Mouse (Mus musculus): ENCODE results near the gene Taar7a. TPM values are rescaled to one million over a fixed set of nuclear protein-coding genes. Genes with fewer than 3 reads are reported as not detected.

Gene Taar7a
- not detected for total RNA-seq (2021)

DNA sequence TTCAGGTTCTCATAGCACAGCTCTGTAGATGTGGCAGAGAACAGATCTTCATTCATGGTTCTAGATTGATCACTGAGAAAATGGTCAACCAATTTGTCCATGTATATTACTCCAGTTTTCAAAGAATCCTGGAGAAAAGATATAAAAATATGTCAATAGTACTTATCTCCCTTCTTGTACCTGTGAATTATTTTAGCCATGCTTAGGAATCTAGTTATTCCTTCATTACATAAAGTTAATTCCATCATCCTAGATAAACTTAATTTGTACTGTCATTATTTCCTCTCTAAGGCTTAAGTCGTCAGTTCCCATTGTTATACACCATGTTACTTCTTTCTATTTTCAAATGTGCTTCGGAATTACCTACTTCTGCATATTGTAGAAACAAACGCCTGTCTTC, at the start of gene Taar7a:
Gene Taar7a, minus strand, starts transcription at position 101 of the 400 bp plus-strand sequence.
- no peak for DNase-seq (ENCODE audit: extremely low spot score in 1 of 2, low spot score in 1 of 2)

DNA sequence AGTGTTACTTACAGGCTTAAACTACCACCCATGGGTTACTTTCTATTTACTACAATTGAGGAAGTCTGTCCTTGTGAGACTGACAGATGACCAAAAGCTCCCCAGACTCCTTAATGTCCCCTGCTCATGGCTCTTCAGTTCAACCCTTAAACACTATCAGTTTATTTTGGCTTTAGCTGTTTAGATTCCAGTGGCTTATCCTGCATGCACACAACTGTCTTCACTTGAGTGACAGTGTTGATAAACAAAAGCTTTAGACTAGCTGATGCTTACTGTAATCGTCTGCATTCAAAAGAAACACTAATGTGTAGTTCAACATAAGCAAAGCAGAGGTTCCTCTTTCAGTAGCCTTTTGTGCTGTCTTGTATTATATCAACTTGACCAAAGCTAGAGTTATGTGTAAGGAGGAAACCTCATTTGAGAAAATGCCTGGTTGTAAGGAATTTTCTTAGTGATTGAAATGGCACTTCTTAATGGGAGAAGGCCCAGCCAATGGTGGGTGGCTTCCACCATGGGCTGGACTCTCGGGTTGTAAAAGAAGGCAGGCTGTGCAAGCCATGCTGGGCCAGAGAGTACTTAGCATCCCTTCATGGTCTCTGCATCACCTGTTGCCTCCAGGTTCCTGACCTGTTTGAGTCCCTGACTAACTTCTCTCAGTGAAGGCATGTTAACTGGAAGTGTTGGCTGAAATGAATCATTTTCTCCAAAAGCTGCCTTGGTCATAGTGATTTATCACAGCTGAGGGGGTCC, 47.0 kb upstream of the Taar7a start:
- no peak for DNase-seq (ENCODE audit: extremely low spot score in 1 of 2, low spot score in 1 of 2)

DNA sequence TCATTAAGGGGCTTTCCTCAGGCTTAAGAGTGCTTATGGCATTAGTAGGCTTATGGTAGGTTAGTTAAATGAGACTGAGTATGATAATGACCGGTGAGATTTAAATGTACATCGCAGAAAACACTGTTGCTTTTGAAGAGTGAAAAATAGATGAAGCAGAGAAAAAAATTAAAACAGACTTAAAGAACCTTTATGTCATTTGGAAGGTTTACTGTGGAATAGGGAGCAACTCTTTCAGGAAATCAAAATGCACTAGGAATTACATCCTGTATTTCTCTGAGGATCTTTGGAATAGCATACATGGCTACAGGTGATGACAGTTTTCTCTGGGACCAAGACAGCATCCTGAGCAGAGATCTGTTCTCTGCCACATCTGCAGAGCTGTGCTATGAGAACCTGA, 44.0 kb upstream of the Taar7a start, which contains the start of gene Taar7e:
Gene Taar7e, plus strand, starts transcription at position 301 of the 400 bp plus-strand sequence.
- DNase-seq (ENCODE audit: extremely low spot score in 1 of 2, low spot score in 1 of 2) = no peak

DNA sequence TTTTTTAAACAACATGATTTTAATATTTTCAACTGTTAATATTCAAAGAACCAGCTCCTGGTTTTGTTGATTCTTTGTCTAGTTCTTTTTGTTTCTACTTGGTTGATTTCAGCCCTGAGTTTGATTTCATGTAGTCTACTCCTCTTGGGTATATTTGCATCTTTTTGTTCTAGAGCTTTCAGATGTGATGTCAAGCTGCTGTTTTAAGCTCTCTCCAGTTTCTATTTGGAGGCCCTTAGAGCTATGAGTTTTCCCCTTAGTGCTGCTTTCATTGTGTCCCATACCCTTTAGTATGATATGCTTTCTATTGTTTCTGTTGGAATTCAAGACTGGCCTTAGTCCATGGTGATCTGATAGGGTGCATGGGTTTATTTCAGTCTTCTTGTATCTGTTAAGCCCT, 38.1 kb upstream of the Taar7a start:
- no peak for DNase-seq (ENCODE audit: extremely low spot score in 1 of 2, low spot score in 1 of 2)

DNA sequence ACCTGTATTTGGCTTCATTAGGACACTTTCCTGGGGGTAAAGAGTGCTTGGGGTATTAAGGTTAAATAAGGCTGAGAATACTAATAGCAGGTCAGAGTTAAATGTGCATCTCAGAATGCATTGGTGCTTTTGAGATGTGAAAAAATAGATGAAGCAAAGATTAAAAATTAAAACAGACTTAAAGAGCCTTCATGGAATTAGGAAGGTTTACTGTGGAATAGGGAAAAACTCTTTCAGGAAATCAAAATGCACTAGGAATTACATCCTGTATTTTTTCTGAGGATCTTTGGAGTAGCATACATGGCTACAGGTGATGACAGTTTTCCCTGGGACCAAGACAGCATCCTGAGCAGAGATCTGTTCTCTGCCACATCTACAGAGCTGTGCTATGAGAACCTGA, 33.6 kb upstream of the Taar7a start, which contains the start of gene Taar7d:
Gene Taar7d, plus strand, starts transcription at position 301 of the 400 bp plus-strand sequence.
- no peak for DNase-seq (ENCODE audit: extremely low spot score in 1 of 2, low spot score in 1 of 2)

DNA sequence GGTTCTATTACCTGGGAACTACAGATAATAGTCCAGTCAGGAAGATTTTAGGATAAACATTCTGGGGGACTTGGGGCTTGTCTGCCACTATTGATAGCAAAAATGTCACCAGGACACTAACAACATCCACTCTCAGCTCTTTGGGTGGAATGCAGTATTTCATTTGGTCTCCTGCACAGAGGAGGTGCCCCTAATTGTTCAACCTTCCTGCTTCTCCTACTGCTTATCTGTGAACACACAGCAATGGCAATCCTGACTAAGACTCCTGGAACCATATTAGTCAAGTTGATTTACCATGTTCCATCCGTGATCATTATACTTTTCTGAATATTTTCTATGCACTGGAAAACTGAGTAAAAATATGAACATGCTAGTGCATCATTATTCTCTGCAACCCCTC, 14.9 kb upstream of the Taar7a start:
- DNase-seq (ENCODE audit: extremely low spot score in 1 of 2, low spot score in 1 of 2) = no peak

DNA sequence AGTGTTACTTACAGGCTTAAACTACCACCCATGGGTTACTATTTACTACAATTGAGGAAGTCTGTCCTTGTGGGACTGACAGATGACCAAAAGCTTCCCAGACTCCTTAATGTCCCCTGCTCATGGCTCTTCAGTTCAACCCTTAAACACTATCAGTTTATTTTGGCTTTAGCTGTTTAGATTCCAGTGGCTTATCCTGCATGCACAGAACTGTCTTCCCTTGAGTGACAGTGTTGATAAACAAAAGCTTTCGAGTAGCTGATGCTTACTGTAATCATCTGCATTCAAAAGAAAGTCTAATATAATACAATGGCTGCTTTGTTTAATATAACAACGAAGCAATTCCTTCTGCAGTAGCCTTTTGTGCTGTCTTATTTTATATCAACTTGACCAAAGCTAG, 13.8 kb upstream of the Taar7a start:
- DNase-seq (ENCODE audit: extremely low spot score in 1 of 2, low spot score in 1 of 2) = no peak

DNA sequence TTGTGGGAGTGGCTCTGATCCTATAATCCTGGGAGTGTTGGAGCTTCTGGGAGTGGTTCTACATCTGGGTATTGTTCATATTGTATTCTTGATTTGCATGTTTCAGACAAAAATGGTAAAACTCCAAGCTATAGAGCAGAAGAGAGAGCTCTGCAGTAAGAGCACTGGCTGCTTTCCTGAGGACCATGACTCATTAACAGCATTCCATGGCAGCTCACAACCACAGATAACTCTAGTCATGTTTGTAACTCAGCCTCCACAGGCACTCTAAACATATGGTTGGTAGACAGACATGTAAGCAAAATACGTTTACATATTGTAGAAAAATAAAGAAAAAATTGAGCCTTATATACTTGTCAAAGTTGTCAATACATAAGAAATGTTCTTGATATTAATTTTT, 13.2 kb upstream of the Taar7a start:
- no peak for DNase-seq (ENCODE audit: extremely low spot score in 1 of 2, low spot score in 1 of 2)

DNA sequence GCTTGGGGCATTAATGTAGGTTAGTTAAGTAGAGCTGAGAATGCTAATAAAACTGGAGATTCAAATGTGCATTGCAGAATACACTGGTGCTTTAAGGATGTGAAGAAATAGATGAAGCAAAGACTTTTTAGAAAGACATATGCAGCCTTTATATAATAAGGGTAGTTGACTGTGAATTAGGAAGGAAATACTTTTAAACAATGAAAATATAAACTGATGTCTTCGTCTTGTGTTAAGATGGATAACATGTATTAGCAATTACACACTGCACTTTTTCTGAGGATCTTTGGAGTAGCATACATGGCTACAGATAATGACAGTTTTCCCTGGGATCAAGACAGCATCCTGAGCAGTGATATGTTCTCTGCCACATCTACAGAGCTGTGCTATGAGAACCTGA, 6.4 kb upstream of the Taar7a start, which contains the start of gene Taar7b:
Gene Taar7b, plus strand, starts transcription at position 301 of the 400 bp plus-strand sequence.
- DNase-seq (ENCODE audit: extremely low spot score in 1 of 2, low spot score in 1 of 2) = no peak

DNA sequence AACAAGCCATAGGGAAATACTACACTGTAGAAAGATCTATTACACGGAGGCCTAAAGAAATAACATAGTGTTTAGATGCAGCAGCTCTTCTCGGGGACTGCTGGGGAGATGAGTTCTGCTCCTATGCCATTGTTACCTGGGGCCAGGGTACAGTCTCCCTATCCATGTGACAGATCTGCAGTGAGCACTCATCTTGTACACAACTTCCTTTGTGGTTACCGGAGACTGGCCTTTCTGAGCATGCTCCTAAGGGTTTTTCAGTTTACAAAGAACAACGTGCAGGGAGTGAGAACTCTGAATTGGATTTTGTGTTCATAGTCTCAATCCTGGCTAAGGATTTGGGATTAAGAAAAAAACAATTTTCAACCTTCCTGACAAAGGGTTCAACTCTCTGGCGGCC, 6.9 kb downstream of the Taar7a start:
- DNase-seq (ENCODE audit: extremely low spot score in 1 of 2, low spot score in 1 of 2) = no peak

DNA sequence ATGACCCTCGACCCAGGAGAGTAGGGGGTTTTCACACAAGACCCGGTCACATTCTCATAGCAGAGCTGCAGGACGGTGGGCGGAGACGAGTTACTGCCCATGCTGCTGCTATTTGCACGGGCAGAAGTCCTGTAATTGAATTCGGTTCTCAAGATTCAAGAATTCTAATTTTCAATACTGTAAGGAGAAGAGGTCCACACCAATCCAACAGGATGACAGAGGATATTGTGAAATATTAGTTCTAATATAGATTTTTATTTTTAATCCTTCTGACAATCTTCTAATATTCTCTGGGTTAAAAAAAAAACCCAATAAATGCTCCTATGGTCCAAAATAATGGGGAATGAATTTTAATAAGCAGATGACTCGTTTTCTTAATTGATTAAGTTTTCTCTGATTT, 7.7 kb downstream of the Taar7a start, which contains the start of gene Taar6:
Gene Taar6, minus strand, starts transcription at position 101 of the 400 bp plus-strand sequence.
- DNase-seq (ENCODE audit: extremely low spot score in 1 of 2, low spot score in 1 of 2) = no peak

DNA sequence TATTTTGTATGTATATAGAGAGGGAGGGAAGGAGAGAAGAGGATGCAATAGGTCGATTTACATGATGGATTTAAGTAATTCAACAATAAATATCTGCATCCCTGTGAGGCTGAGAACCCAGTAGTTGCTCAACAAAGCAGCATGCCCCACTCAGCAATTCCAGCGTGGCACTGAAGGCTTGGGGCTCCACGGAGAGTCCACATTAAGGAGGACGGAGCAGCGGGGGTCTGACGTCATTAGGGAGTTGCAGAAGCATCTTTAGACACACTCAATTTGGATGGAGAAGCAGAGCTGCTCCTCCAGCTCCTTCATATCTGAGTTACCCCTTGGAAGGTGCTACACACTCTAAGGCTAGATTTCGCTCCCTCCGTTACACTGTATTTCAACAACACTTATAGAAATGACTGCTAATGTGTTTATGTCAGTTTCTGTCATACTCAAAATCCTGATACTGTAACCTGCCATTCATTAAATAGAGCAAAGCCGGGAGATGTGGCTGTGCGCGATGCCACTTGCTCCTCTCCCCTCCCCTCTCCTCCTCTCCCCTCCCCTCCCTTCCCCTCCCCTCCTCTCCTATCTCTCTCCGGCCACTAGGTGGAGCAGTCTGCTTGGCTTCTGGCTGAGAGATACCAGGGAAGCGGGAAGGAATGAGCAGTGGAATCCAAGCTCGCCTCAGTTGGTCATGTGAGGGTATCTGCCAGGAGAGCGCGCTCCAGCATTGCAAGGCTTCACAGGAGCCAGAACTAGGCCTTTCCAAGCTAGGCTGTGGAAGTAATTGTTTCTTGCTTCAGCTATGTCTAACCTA, 14.2 kb downstream of the Taar7a start:
- DNase-seq (ENCODE audit: extremely low spot score in 1 of 2, low spot score in 1 of 2) = peak; percentile 58 to 78

DNA sequence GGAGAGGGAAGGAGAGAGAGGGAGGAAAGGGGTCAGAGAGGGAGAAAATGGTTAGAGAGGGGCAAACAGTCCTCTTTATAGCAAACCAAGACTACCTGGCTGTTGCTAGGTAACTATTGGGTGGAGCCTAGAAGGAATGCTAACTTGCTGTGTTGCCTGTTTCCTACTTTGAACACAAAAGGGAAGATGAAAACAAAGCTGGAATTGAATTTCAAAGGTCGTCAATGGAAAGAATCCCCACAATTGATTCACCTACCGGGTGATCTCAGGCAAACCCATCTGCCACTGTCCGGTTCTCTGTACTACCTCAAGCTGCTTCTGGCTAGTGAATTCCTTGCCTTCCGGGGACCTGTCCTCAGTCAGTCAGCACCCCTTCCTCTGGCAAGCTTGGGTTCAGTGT, 15.3 kb downstream of the Taar7a start:
- no peak for DNase-seq (ENCODE audit: extremely low spot score in 1 of 2, low spot score in 1 of 2)

DNA sequence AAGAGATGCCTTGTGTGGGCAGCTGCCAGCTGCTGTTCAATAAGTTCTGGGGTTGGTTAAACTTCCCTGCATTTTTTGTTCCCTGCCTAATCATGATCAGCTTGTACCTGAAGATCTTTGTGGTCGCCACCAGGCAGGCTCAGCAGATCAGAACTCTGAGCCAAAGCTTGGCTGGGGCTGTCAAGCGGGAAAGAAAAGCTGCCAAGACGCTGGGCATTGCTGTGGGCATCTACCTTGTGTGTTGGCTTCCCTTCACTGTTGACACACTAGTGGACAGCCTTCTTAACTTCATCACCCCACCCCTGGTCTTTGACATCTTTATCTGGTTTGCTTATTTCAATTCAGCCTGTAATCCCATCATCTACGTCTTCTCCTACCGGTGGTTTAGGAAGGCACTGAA, 22.0 kb downstream of the Taar7a start:
- DNase-seq (ENCODE audit: extremely low spot score in 1 of 2, low spot score in 1 of 2) = no peak

DNA sequence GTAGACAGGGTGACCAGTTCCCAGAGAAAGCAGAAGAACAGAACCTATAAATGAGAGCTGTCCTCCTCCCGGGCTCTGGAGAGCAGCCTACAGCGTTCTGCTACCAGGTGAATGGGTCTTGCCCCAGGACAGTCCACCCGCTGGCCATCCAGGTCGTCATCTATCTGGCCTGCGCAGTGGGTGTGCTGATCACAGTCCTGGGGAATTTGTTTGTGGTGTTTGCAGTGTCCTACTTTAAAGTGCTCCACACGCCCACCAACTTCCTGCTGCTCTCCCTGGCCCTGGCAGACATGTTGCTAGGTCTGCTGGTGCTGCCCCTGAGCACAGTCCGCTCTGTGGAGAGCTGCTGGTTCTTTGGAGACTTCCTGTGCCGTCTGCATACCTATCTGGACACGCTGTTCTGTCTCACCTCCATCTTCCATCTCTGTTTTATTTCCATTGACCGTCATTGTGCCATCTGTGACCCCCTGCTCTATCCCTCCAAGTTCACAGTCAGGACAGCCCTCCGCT, 22.6 kb downstream of the Taar7a start, which contains the start of gene Taar5:
Gene Taar5, plus strand, starts transcription at position 51 of the 510 bp plus-strand sequence.
- no peak for DNase-seq (ENCODE audit: extremely low spot score in 1 of 2, low spot score in 1 of 2)

DNA sequence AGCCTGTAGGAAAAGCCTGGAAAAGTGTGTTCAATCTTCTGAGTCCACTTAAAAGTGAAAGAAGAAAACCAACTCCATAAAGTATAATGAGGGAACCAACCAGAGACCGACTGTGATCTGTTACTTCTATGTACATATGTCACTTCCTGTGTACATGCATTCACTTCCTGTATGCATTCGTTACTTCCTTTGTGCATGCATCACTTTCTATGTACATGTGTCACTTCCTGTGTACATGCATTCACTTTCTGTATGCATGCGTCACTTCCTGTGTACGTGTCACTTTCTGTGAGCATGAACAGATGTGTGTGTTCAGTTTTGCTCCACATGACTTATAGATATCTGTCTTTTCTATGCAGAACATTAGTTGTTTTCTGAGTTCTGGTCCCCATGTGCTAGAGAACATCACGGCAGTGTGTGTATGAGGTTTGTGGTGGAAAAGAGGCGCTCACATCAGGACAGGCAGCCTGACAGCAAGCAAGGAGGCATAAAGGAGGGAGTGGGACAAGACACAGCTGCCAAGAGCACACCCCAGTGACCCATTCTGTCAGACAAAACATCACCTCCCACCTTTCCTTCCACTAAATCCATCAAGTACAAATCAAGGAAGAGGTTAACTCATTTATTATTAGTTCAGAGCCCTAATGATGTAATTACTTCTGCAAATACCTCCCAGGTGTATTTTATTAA, 28.2 kb downstream of the Taar7a start:
- no peak for DNase-seq (ENCODE audit: extremely low spot score in 1 of 2, low spot score in 1 of 2)

DNA sequence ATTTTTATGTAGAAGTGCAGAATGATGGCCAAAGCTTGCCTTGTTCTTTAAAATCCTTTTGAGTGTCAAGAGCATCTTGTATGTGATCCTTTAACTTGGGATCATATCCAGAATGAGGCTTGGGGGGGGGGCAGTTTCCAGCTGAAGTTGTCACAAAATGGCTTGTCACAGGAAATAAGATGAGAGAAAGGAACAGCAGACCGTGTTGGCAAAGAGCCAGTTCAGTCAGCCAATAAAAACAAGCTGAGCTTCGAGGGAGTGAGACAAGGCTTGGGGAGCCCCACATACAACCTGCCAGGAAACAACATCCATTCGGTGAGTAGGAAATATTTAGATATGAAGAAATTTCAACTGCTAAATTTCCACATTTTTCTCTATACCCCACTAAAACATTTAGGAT, 29.8 kb downstream of the Taar7a start:
- no peak for DNase-seq (ENCODE audit: extremely low spot score in 1 of 2, low spot score in 1 of 2)

DNA sequence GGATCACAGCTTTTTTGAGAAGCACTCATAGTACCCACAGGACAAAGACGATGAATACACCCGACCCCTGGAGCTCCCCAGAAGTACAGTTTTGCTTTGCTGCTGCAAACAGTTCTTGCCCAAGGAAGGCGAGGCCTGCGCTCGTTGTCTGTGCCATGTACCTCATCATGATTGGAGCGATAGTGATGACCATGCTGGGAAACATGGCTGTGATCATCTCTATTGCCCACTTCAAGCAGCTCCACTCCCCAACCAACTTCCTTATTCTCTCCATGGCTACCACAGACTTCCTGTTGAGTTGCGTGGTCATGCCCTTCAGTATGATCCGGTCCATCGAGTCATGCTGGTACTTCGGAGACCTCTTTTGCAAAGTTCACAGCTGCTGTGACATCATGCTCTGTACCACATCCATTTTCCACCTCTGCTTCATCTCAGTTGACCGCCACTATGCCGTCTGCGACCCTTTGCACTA, 32.8 kb downstream of the Taar7a start, which contains the start of gene Taar4:
Gene Taar4, plus strand, starts transcription at position 51 of the 472 bp plus-strand sequence.
- no peak for DNase-seq (ENCODE audit: extremely low spot score in 1 of 2, low spot score in 1 of 2)

DNA sequence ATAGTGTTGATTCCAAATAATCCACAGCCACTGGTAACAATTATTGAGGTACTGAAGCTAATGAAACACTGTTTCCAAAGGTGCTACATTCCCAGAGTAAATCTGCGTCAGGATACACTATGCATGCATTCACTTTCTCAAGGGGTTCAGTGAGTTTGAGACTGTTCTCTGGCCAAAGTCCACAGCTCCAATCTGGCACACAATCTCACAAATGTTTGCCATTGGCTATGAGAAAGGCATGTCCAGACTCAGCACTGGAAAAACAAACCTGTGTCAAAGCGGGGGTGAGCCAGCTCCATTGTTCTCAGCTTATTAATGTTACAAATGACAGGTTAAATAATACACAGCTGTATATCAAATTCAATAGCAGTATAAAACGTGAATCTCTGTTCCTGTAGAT, 34.2 kb downstream of the Taar7a start:
- no peak for DNase-seq (ENCODE audit: extremely low spot score in 1 of 2, low spot score in 1 of 2)

DNA sequence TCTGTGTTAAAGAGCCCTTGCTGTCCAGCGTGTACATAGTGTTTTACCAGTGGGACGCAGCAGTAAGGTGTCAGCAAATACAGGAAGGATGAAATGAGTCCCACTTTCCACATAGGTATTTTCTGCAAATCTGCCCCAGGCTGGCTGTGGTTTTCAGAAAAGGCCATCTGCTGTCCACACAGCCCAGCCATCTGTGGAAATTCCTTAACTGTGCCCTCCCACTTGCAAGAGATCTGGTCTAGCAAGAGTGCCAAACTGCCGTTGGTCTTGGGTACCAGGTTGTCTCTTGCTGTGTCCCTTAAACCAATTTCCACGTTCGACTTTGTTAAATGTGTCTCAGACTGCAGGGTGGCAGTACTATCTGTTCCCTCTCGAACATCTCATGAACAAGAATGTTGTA, 41.6 kb downstream of the Taar7a start:
- DNase-seq (ENCODE audit: extremely low spot score in 1 of 2, low spot score in 1 of 2) = no peak
